Comparison of ENCODE assay signal across 11 mouse cellular contexts in genomic region chr9:57833762-57834471, GRCm38 (mm10). TPM values are rescaled to one million over a fixed set of nuclear protein-coding genes. Genes with fewer than 3 reads are reported as not detected.
DNase-seq lines count a peak whose midpoint lies in the region; ATAC-seq and TF ChIP-seq lines count a peak whose summit lies in the region.
"Had no signal": no experiment of that assay in that cellular context is flagged by ENCODE, and none has a peak within 500 bp of the region (broad histone marks: within the 10 kb centered on the region; RNA-seq: fewer than 3 reads in every experiment).

No protein-coding gene starts in this region.

- no peak overlapping the region; the same call in 1 of the 2 replicates for H3K4me3 ChIP-seq in kidney, embryonic 15.5 days (replicated peaks)
- H3K4me3 ChIP-seq in limb, embryonic 10.5 days, result peak overlapping the region; percentile 72
- H3K4me3 ChIP-seq in intestine, postnatal 0 days (ENCODE audit: low read depth, low read length), result no peak overlapping the region

- H3K36me3 ChIP-seq in kidney, embryonic 15.5 days, result no peaks in the 10 kb centered on the region
- H3K36me3 ChIP-seq in limb, embryonic 10.5 days, result peaks cover 27% of the 10 kb centered on the region
- peaks cover 7% of the 10 kb centered on the region; the same call in 1 of the 2 replicates for H3K36me3 ChIP-seq in intestine, postnatal 0 days (ENCODE audit: control insufficient read depth, insufficient read depth)

- H3K27me3 ChIP-seq in kidney, embryonic 15.5 days, result peaks cover 47% of the 10 kb centered on the region
- H3K27me3 ChIP-seq in limb, embryonic 10.5 days (ENCODE audit: low read depth, poor library complexity, severe bottlenecking), result no peaks in the 10 kb centered on the region
- no peaks in the 10 kb centered on the region for H3K27me3 ChIP-seq in intestine, postnatal 0 days (replicated peaks; ENCODE audit: control insufficient read depth, insufficient read depth, low read length)

- no peak overlapping the region for H3K9ac ChIP-seq in kidney, embryonic 15.5 days
- H3K9ac ChIP-seq in intestine, postnatal 0 days (ENCODE audit: low read depth, low read length), result no peak overlapping the region
- H3K9ac ChIP-seq: liver, postnatal 0 days had no signal

- no peak for TF ChIP-seq CTCF in intestine, postnatal 0 days (IDR thresholded peaks at IDR 0.05; ENCODE audit: low read depth)

- peak; percentile 25 for DNase-seq in CD4-positive, CD25-positive, alpha-beta regulatory T cell, adult 2 months (ENCODE audit: low read depth, low spot score)
- no peak for DNase-seq in kidney, adult 9 months
- peak; percentile 43 for DNase-seq in A20 (ENCODE audit: low read depth, low spot score)
- no peak for DNase-seq in limb, embryonic 10.5 days (ENCODE audit: low spot score)
- no peak for DNase-seq in frontal cortex, postnatal 14 days (ENCODE audit: low spot score in 2 of 2)
- DNase-seq: cerebellum, adult 9-10 months; kidney, postnatal 4 days; liver, postnatal 0 days had no signal

- peak overlapping the region; percentile 86; the same call in 1 of the 2 replicates for H3K4me2 ChIP-seq in kidney, embryonic 15.5 days
- no peak overlapping the region for H3K4me2 ChIP-seq in intestine, postnatal 0 days (replicated peaks; ENCODE audit: low read depth)

- 61% methylated on average over 9 of the region's 9 CpGs for WGBS in kidney, embryonic 15.5 days
- WGBS in limb, embryonic 10.5 days, result 66% methylated on average over 9 of the region's 9 CpGs
- 84% methylated on average over 9 of the region's 9 CpGs for WGBS in intestine, postnatal 0 days

- H3K4me1 ChIP-seq in kidney, embryonic 15.5 days, result peaks cover 67% of the 10 kb centered on the region
- H3K4me1 ChIP-seq in limb, embryonic 10.5 days, result peaks cover 73% of the 10 kb centered on the region
- H3K4me1 ChIP-seq in intestine, postnatal 0 days (replicated peaks; ENCODE audit: control insufficient read depth, insufficient read depth, low read length), result peaks cover 18% of the 10 kb centered on the region

- ATAC-seq in CD4-positive, CD25-positive, alpha-beta regulatory T cell, adult 4 months, result no peak
- ATAC-seq in kidney, embryonic 15.5 days (replicated peaks; ENCODE audit: low FRiP score), result no peak
- ATAC-seq in intestine, postnatal 0 days, result no peak
- ATAC-seq: liver, postnatal 0 days had no signal

- H3K27ac ChIP-seq in kidney, embryonic 15.5 days, result no peak overlapping the region
- H3K27ac ChIP-seq in limb, embryonic 10.5 days, result peak overlapping the region; percentile 71
- no peak overlapping the region for H3K27ac ChIP-seq in intestine, postnatal 0 days (ENCODE audit: low read depth, low read length)

- H3K9me3 ChIP-seq in kidney, embryonic 15.5 days (replicated peaks), result no peaks in the 10 kb centered on the region
- H3K9me3 ChIP-seq in limb, embryonic 10.5 days (replicated peaks), result no peaks in the 10 kb centered on the region
- H3K9me3 ChIP-seq in intestine, postnatal 0 days (ENCODE audit: control insufficient read depth), result no peaks in the 10 kb centered on the region

RNA-seq across cellular contexts. Expression of gene Arid3b, which starts 2.7 kb away (rescaled TPM):
- 10 to 100 TPM; 25.2 to 35.4 TPM for polyA plus RNA-seq in CD4-positive, CD25-positive, alpha-beta regulatory T cell, adult 4 months (2017; shearing (Covaris generic))
- polyA plus RNA-seq in kidney, embryonic 15.5 days (2015; fragmentation: Nextera tagmentation; extraction: Ambion mirVana), result 6.2 and 9.1 TPM in 2 replicates
- polyA plus RNA-seq in limb, embryonic 10.5 days (2016; fragmentation: Nextera tagmentation; extraction: Ambion mirVana), result 56.8 and 62.9 TPM in 2 replicates
- 5.2 and 5.4 TPM in 2 replicates for polyA plus RNA-seq in intestine, postnatal 0 days (2015; fragmentation: Nextera tagmentation; extraction: Ambion mirVana)

Comparison
In these comparisons a context has a peak if more than half of its experiments do, and no peak if none do; other contexts are left out.
1. DNase-seq: peak in CD4-positive, CD25-positive, alpha-beta regulatory T cell, adult 2 months (single experiment) and A20 (single experiment); none in kidney, adult 9 months (single experiment), limb, embryonic 10.5 days (single experiment) and frontal cortex, postnatal 14 days (0 of 2).